Mouse (Mus musculus) cerebellum, adult 2 months (tissue): ENCODE results near the gene Bbx.

ENCODE experiments used
- CTCF ChIP-seq: fragments of 200-500 bp; IDR thresholded peaks from 2 replicates; pipeline ENCODE4 v1.5.1; 2011; ENCODE audit warnings: low read depth, mild to moderate bottlenecking, control low read depth, low read length, moderate library complexity, borderline replicate concordance; ENCODE audit not compliant: insufficient read depth
- POLR2A ChIP-seq: fragments of 200-500 bp; IDR thresholded peaks from 2 replicates; pipeline ENCODE4 v1.6.1; 2011; ENCODE audit warnings: low read length, control low read depth, borderline replicate concordance; ENCODE audit not compliant: insufficient read depth

DNA sequence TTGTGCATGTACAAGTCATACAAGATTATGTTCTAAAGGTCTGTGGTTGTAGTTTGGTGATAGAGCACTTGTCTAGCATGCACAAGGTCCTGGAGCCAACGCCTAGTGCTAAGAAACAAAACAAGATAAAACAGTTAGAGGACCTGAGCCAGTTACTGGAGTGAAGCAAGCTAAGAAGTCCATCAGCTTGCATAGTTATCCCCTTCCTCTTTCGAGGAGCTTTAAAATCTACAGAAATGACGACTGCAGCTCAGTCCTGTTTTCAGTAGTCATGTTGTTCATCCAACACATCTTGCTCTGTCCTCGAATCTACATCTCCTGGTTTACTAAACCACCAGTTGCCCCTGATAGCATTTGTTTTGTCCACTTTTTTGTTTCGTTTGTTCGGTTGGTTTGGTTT, 45.4 kb upstream of the Bbx start:
- TF ChIP-seq POLR2A (no peak), CTCF (no peak)
